Mouse (Mus musculus) left cerebral cortex, postnatal 25 days (tissue): Measurements from ENCODE around the gene Bola1. TPM values are rescaled to one million over a fixed set of nuclear protein-coding genes. Genes with fewer than 3 reads are reported as not detected.
"Not testable (repeated sequence)": the region's sequence is repeated elsewhere in the genome, so short reads cannot be mapped to it uniquely, and the experiment has no call there.

ENCODE experiments used
- DNase-seq, 2 experiments: peaks; one replicate each; pipeline ENCODE4 v3.0.0; 2022; ENCODE audit warnings: low spot score in 2 of 2, mixed read lengths in 1 of 2
- intact Hi-C: fragments of 180-260 bp; cut with DNase I; formaldehyde crosslinking; loops from one replicate; pipeline ENCODE4 v1.15.1; 2025
- total RNA-seq, 2 experiments: library from RNA; stranded (reverse); gene quantifications; 2 replicates each; pipeline ENCODE4 v1.2.3; 2021

Gene Bola1
- 10 to 100 TPM; 15.6 to 16.9 TPM for total RNA-seq

- intact Hi-C loops: loop anchor here (2.0 to 5.0 kb wide), 2 partner anchors 43 to 147 kb away; partner anchors contain the start of gene Hist2h4
- peak; percentile 82 to 95 for DNase-seq
Observed at GRCm38 (mm10) chr3:96219661-96220130, at the start of gene Bola1, which contains the start of gene Hist2h2ab. Bola1 (minus strand) TSS chr3:96219709. Hist2h2ab (plus strand) TSS chr3:96219865.

- intact Hi-C loops: not testable (repeated sequence)
Observed at GRCm38 (mm10) chr3:96268776-96269378, 49.4 kb upstream of the Bola1 start.

GRCm38 (mm10) chr3:96268051-96268775, 48.7 kb upstream of the Bola1 start, which contains the start of gene Hist2h3b:
Hist2h3b (plus strand) TSS chr3:96268654.
- DNase-seq: peak; percentile 85 to 94
- intact Hi-C loops: no loop called here

More at GRCm38 (mm10) chr3:96268776-96269378, 49.4 kb upstream of the Bola1 start:
- peak in 1 of 2 experiments; percentile 46 for DNase-seq

GRCm38 (mm10) chr3:96267541-96267940, 48.0 kb upstream of the Bola1 start:
- intact Hi-C loops: no loop called here
- no peak for DNase-seq

- no peak for DNase-seq
- intact Hi-C loops: no loop called here
Observed at GRCm38 (mm10) chr3:96266132-96266710, 46.7 kb upstream of the Bola1 start.

DNA sequence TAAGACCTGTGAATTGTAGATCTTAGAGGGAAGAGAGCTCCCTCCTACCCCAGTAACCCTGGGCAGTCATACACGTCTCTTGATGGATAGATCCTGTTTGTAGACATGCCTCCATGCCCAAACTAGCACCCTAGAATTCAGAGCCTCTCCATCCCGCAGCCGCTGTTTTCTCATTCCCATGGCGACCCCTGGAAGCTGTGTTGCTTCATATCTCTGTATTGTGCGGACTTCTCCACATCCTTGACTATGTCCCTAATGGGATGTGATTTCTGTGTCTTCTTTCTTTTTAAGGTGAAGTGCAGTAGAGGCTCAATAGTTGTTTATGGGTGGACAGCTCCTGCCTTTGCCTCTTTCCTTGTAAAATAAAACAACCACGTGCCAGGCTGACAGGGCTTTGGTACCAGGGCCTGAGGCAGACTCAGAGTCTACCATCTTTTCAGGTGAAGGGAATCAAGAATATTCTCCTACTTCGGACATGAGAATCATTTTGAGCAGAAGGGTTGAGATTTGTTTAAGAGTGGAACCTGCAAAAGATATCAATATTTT, 45.0 kb upstream of the Bola1 start:
- intact Hi-C loops: no loop called here
- DNase-seq: no peak

DNA sequence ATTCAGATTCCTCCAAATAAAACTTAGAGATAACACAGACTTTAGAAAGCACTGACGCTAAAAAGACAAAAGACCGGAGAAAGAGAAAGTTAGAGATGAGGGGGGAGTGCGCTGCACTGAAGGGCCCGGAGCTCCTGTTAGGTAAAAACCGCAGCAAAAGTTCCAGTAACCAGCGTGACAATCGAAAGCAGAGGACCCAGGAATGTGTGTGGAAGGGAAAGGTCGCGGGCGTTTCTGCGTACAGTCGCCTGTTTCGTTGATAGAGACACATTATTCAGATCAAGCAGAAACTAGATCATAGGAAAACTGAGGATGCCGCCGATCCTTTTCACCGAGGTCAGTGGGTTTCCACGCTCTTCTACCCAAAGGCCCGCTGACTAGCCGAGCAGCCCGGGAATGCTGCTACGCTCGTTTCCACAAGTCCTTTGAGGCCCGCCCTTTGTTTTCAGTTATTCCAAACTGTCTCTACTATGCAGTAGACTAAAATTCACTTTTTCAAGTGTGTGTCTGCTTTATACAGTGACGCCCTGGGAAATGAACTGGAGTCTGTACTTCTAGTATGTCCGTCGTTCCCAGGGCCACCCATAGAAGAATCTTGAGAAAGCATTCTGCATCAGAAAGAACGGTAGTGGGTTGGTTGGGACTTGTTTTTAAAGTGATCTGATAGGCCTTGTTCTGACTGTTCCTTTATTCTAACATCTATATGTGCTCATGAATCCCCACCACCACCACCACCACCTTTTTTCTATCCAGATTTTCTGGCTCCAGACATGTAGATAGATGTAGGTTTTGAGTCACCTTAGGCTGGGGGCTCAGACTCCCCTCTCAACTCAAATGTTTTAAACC, 44.3 kb upstream of the Bola1 start:
- DNase-seq: no peak

DNA sequence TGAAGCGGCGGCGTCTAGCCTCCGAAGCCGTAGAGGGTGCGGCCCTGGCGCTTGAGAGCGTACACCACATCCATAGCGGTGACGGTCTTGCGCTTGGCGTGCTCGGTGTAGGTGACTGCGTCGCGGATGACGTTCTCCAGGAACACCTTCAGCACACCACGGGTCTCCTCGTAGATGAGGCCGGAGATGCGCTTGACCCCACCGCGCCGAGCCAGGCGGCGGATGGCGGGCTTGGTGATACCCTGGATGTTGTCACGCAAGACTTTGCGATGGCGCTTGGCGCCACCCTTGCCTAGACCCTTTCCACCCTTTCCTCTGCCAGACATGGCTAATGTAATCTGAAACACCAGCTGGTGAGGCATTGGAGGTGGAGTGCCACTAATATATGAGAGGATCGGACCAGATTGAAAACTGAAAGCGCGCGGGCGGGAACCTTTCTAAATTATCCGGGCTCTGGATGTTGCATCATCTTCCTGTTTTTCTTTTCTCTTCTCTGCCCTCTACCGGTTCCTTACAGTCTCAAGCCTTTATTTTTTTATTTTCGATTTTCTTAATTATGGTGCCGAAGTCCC, 43.6 kb upstream of the Bola1 start, which contains the start of gene Hist2h4:
Gene Hist2h4 (minus strand): TSS at position 333 of the 572 bp plus-strand sequence.
- DNase-seq: peak; percentile 97 to 99
- intact Hi-C loops: loop anchor here (2.0 kb wide), 1 partner anchor 42 kb away; the partner anchor contains the start of genes Hist2h2ac and Hist2h2be

More for the DNA sequence above, 44.3 kb upstream of the Bola1 start:
- intact Hi-C loops: loop anchor here (2.0 kb wide), 1 partner anchor 43 kb away; the partner anchor contains the start of genes Hist2h2ac and Hist2h2be

GRCm38 (mm10) chr3:96262216-96262875, 42.8 kb upstream of the Bola1 start:
- intact Hi-C loops: loop anchor here (2.0 kb wide), 1 partner anchor 42 kb away; the partner anchor contains the start of genes Hist2h2ac and Hist2h2be
- peak; percentile 83 to 96 for DNase-seq

DNA sequence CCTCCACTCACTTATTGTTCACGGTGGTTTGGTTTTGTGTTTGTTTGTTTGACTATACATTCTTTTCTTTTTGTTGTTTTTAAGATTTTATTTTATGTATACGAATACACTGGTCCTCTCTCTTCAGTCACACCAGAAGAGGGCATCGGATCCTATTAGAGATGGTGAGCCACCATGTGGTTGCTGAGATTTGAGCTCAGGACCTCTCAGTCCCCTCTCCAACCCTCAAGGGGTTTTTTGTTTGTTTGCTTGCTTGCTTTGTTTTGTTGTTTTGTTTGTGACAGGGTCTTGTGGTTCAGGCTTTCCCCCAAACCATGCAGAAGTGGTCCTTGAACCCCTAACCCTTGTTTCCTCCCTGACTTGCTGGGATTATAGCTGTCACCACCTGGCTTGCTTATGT, 42.1 kb upstream of the Bola1 start:
- DNase-seq: no peak
- intact Hi-C loops: loop anchor here (2.0 kb wide), 1 partner anchor 41 kb away; the partner anchor contains the start of genes Hist2h2ac and Hist2h2be

GRCm38 (mm10) chr3:96260220-96260619, 40.7 kb upstream of the Bola1 start:
- intact Hi-C loops: no loop called here
- DNase-seq: no peak

GRCm38 (mm10) chr3:96257190-96257589, 37.7 kb upstream of the Bola1 start:
- intact Hi-C loops: no loop called here
- no peak for DNase-seq

GRCm38 (mm10) chr3:96255926-96256593, 36.6 kb upstream of the Bola1 start:
- intact Hi-C loops: no loop called here
- no peak for DNase-seq

DNA sequence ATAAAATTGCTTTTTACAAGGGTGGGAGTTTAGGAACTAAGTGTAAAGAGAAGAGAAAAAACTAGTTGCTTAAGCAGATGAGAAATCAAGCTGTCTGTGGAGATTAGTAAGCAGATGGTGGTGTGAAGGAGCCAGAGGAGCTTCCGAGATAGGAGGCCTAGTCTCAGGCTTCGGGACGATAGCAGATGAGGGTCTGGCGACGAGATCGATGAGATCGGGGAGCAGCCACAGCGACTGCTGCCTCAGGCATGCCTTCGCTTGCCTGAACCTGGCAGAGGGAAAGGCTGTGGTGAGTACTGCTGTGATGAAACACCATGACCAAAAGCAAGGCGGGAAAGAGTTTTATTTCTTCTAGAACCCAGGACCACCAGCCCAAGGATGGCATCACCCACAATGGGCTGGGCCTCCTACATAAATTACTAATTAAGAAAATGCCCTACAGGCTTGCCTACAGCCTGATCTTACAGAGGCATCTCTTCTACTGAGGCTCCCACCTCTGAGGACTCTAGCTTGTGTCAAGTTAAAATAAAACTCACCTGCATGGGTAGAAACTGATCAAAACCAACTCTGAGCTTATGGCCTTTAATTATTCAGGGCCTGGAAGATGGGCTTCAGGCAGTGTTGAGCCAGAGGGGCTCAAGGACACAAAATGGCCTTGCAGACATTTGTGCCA, 35.3 kb upstream of the Bola1 start:
- DNase-seq: no peak
- intact Hi-C loops: no loop called here

DNA sequence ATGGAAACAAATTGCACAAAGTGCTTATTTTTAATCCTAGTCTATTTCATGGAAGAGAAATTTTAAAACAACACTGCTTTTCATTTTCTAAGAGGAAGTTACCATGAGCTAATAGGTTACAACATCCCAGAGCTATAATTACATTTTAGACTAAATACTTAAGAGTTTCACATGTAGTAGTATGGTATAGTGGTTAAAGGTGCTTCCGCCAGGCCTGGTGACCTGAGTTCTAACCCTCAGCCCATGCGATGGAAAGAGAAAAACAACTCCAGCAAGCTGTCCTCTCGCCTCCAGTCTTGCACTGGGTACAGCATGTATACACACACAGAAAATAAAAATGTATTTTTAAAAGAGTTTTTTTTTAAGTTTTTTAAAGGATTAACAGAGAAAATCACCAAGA, 32.3 kb upstream of the Bola1 start:
- intact Hi-C loops: no loop called here
- DNase-seq: no peak

DNA sequence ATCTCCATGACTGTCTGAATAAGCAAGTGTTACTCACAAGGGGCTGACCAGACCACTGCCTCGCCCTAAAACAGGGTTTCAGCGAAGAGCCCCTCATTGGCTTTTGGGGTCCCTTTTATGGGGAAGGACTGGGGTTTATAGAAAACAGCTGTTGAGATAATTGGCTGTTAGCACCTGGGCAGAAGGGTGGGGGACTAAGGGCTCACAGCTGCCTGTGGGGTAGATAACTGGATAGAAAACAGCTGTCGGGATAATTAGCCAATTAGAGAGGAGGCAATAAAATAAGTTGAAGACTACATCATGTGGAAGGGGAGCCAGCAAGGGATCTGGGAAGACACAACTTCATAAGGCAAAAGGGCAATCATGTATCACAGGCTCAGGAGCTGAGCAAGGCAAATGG, 31.4 kb upstream of the Bola1 start:
- DNase-seq: no peak
- intact Hi-C loops: no loop called here

DNA sequence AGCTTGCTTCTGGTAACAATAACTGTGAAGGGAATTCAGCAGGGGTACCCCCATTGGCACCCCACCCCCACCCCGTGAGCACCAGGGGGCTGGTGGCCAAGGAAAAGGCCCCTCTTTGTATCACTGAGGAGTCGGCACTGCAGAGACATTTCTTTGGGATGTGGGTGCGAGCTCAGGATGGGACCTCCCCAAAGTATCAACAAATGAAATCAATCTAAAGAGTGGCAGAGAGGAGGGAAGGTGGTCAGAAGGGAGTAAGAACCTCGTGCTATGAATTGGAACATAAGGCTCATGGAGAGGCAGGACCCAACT, 29.5 kb upstream of the Bola1 start:
- intact Hi-C loops: no loop called here

More for the DNA sequence above, 29.5 kb upstream of the Bola1 start:
- no peak for DNase-seq
